Mouse (Mus musculus): Measurements from ENCODE around the gene Gm6583.

DNA sequence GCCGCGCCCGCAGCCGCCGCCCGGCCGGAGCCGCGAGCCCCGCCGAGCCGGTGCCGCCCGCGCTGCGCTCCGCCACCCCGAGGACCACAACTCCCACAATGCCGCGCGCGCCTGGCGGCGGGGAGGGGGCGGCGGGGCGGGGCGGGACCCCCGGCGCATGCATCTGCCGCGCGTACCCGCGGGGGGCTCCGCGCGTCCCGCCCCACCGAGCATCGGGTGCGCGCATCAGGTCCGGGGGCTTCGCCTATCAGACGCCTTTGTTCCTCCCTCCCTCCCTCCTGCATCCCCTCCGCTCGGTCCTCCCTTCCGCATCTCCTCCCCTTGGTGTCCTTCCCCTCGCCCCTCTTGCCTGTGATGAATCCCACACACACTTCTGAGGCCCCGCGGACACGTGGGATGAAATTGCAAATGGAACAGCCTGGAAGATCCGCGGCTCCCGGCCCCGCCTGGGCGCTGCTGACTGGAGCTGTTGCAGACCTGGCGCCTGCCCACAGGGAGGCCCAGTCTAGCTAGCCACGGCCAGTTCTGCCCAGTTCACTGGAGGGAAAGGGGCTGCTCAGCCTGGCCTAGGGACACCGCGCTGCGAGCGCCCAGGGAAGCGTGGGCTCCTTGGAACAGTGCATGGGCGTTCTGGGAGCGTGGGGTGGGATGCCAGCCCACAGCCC is 39.1 kb upstream of the Gm6583 start, which contains the start of gene Asphd2:
- TF ChIP-seq CTCF (IDR thresholded peaks at IDR 0.05; ENCODE audit: borderline replicate concordance, extremely low read depth, insufficient read depth, insufficient read length): peak; percentile 7; the same call in 1 of the 2 replicates
- 0 out of 2 replicates have a peak, but pooled peaks have one; percentile 30 for TF ChIP-seq POLR2A (IDR thresholded peaks at IDR 0.05; ENCODE audit: borderline replicate concordance, extremely low read depth, insufficient read depth, insufficient read length, poor library complexity, severe bottlenecking)
